Mouse (Mus musculus): ENCODE data around the gene Retreg1. TPM values are rescaled to one million over a fixed set of nuclear protein-coding genes. Genes with fewer than 3 reads are reported as not detected.
"Not testable (repeated sequence)": the region's sequence is repeated elsewhere in the genome, so short reads cannot be mapped to it uniquely, and the experiment has no call there.

Retreg1 gene
- polyA plus RNA-seq, 1 experiment from 2014 or later, result 1.0 TPM

GRCm38 (mm10) chr15:25959375-25959774, 116.4 kb downstream of the Retreg1 start:
- ATAC-seq, result no peak
- Histone ChIP-seq H3K9ac (no peak overlapping the region), H3K4me2 (no peak overlapping the region), H3K9me3 (replicated peaks) (no peaks in the 10 kb centered on the region), H3K27me3 (replicated peaks) (no peaks in the 10 kb centered on the region), H3K4me1 (no peaks in the 10 kb centered on the region), H3K27ac (no peak overlapping the region), H3K36me3 (no peaks in the 10 kb centered on the region), H3K4me3 (no peak overlapping the region)
- WGBS (ENCODE audit: insufficient replicate concordance), result 46% methylated on average over 5 of the region's 5 CpGs

GRCm38 (mm10) chr15:25960231-25960630, 117.3 kb downstream of the Retreg1 start:
- ATAC-seq, result no peak
- Histone ChIP-seq H3K4me3 (no peak overlapping the region), H3K4me1 (no peaks in the 10 kb centered on the region), H3K27me3 (replicated peaks) (no peaks in the 10 kb centered on the region), H3K27ac (no peak overlapping the region), H3K9me3 (replicated peaks) (no peaks in the 10 kb centered on the region), H3K9ac (no peak overlapping the region), H3K4me2 (no peak overlapping the region), H3K36me3 (no peaks in the 10 kb centered on the region)
- WGBS (ENCODE audit: insufficient replicate concordance), result 64% methylated on average over 5 of the region's 5 CpGs

- 44% methylated on average over 6 of the region's 6 CpGs for WGBS (ENCODE audit: insufficient replicate concordance)
- ATAC-seq, result no peak
These were observed 123.3 kb downstream of the Retreg1 start for GRCm38 (mm10) chr15:25966220-25966774.

GRCm38 (mm10) chr15:25971596-25971995, 128.6 kb downstream of the Retreg1 start:
- no peak for ATAC-seq
- Histone ChIP-seq H3K27me3 (replicated peaks) (no peaks in the 10 kb centered on the region), H3K4me1 (no peaks in the 10 kb centered on the region), H3K27ac (no peak overlapping the region), H3K36me3 (no peaks in the 10 kb centered on the region), H3K4me3 (no peak overlapping the region), H3K4me2 (no peak overlapping the region), H3K9me3 (replicated peaks) (no peaks in the 10 kb centered on the region), H3K9ac (no peak overlapping the region)
- 61% methylated on average over 9 of the region's 9 CpGs for WGBS (ENCODE audit: insufficient replicate concordance)

More at GRCm38 (mm10) chr15:25966220-25966774, 123.3 kb downstream of the Retreg1 start:
- Histone ChIP-seq H3K4me1 (no peaks in the 10 kb centered on the region), H3K27ac (no peak overlapping the region), H3K36me3 (no peaks in the 10 kb centered on the region), H3K4me3 (no peak overlapping the region), H3K4me2 (no peak overlapping the region), H3K27me3 (replicated peaks) (no peaks in the 10 kb centered on the region), H3K9ac (no peak overlapping the region), H3K9me3 (replicated peaks) (no peaks in the 10 kb centered on the region)

GRCm38 (mm10) chr15:25972758-25973157, 129.8 kb downstream of the Retreg1 start:
- WGBS (ENCODE audit: insufficient replicate concordance), result 69% methylated on average over 5 of the region's 5 CpGs
- Histone ChIP-seq H3K9me3 (replicated peaks) (no peaks in the 10 kb centered on the region), H3K4me2 (no peak overlapping the region), H3K27me3 (replicated peaks) (no peaks in the 10 kb centered on the region), H3K4me3 (no peak overlapping the region), H3K36me3 (no peaks in the 10 kb centered on the region), H3K27ac (no peak overlapping the region), H3K4me1 (no peaks in the 10 kb centered on the region), H3K9ac (no peak overlapping the region)
- no peak for ATAC-seq

GRCm38 (mm10) chr15:25974352-25974751, 131.4 kb downstream of the Retreg1 start:
- ATAC-seq, result no peak
- no peak overlapping the region for H3K4me3 ChIP-seq
- no peaks in the 10 kb centered on the region for H3K36me3 ChIP-seq
- no peak overlapping the region for H3K9ac ChIP-seq
- no peaks in the 10 kb centered on the region for H3K4me1 ChIP-seq
- H3K27ac ChIP-seq, result no peak overlapping the region
- H3K27me3 ChIP-seq (replicated peaks), result no peaks in the 10 kb centered on the region
- H3K9me3 ChIP-seq (replicated peaks), result no peaks in the 10 kb centered on the region
- 75% methylated on average over 4 of the region's 4 CpGs for WGBS (ENCODE audit: insufficient replicate concordance)
- H3K4me2 ChIP-seq, result no peak overlapping the region

- Histone ChIP-seq H3K9me3 (replicated peaks) (no peaks in the 10 kb centered on the region), H3K27ac (no peak overlapping the region), H3K4me2 (no peak overlapping the region), H3K27me3 (replicated peaks) (no peaks in the 10 kb centered on the region), H3K9ac (no peak overlapping the region), H3K4me1 (no peaks in the 10 kb centered on the region), H3K4me3 (no peak overlapping the region), H3K36me3 (no peaks in the 10 kb centered on the region)
- ATAC-seq, result no peak
- WGBS (ENCODE audit: insufficient replicate concordance), result 67% methylated on average over 6 of the region's 6 CpGs
These were observed 132.8 kb downstream of the Retreg1 start for GRCm38 (mm10) chr15:25975810-25976209.

GRCm38 (mm10) chr15:25983614-25984013, 140.6 kb downstream of the Retreg1 start:
- peaks cover 29% of the 10 kb centered on the region for H3K4me1 ChIP-seq
- H3K9ac ChIP-seq, result peak overlapping the region; percentile 60; the same call in 1 of the 2 replicates
- peaks cover 24% of the 10 kb centered on the region for H3K36me3 ChIP-seq
- peak overlapping the region; percentile 98 for H3K4me3 ChIP-seq
- peak overlapping the region; percentile 91 for H3K4me2 ChIP-seq
- not testable (repeated sequence) for H3K9me3 ChIP-seq (replicated peaks); H3K27me3 ChIP-seq (replicated peaks)
- peak overlapping the region; percentile 49; the same call in 1 of the 2 replicates for H3K27ac ChIP-seq
- WGBS (ENCODE audit: insufficient replicate concordance), result 19% methylated on average over 6 of the region's 6 CpGs
- ATAC-seq, result peak; percentile 2; the same call in 1 of the 2 replicates

- Histone ChIP-seq H3K27me3 (replicated peaks) (no peaks in the 10 kb centered on the region), H3K36me3 (peaks cover 28% of the 10 kb centered on the region), H3K9ac (peak within 1 kb of the TSS; percentile 96), H3K4me2 (peak within 1 kb of the TSS; percentile 91), H3K4me1 (peaks cover 29% of the 10 kb centered on the region), H3K9me3 (replicated peaks) (no peaks in the 10 kb centered on the region), H3K27ac (peak within 1 kb of the TSS; percentile 95), H3K4me3 (peak within 1 kb of the TSS; percentile 98)
- WGBS (ENCODE audit: insufficient replicate concordance), result under 1% methylated on average over 57 of the region's 57 CpGs
- ATAC-seq, result peak; percentile 96
These were observed 141.2 kb downstream of the Retreg1 start, which contains the start of gene Zfp622 for GRCm38 (mm10) chr15:25984067-25984733. Gene Zfp622, plus strand, starts transcription at chr15:25984366.

- no peak for ATAC-seq
- peaks cover 29% of the 10 kb centered on the region for H3K4me1 ChIP-seq
- peaks cover 35% of the 10 kb centered on the region for H3K36me3 ChIP-seq
- no peaks in the 10 kb centered on the region for H3K27me3 ChIP-seq (replicated peaks)
- peak overlapping the region; percentile 96 for H3K9ac ChIP-seq
- peak overlapping the region; percentile 91 for H3K4me2 ChIP-seq
- peak overlapping the region; percentile 95 for H3K27ac ChIP-seq
- peak overlapping the region; percentile 98 for H3K4me3 ChIP-seq
- under 1% methylated on average over 71 of the region's 71 CpGs for WGBS (ENCODE audit: insufficient replicate concordance)
- H3K9me3 ChIP-seq (replicated peaks), result no peaks in the 10 kb centered on the region
These were observed 141.9 kb downstream of the Retreg1 start for GRCm38 (mm10) chr15:25984734-25985492.

- no peak overlapping the region for H3K4me2 ChIP-seq
- no peaks in the 10 kb centered on the region for H3K4me1 ChIP-seq
- no peak overlapping the region for H3K27ac ChIP-seq
- H3K9me3 ChIP-seq (replicated peaks), result no peaks in the 10 kb centered on the region
- no peak overlapping the region for H3K4me3 ChIP-seq
- no peaks in the 10 kb centered on the region for H3K27me3 ChIP-seq (replicated peaks)
- peaks cover 90% of the 10 kb centered on the region for H3K36me3 ChIP-seq
- H3K9ac ChIP-seq, result no peak overlapping the region
- 54% methylated on average over 8 of the region's 8 CpGs for WGBS (ENCODE audit: insufficient replicate concordance)
- ATAC-seq, result no peak
These were observed 150.2 kb downstream of the Retreg1 start for GRCm38 (mm10) chr15:25992992-25993727.
